Mouse (Mus musculus) hindbrain, embryonic 14.5 days (tissue): ENCODE data around the gene I830077J02Rik. TPM values are rescaled to one million over a fixed set of nuclear protein-coding genes. Genes with fewer than 3 reads are reported as not detected.

Experiments used
- ATAC-seq: fragments of 200-750 bp; cut with Nextera tagmentation; 2 replicates; pipeline ENCODE4 v1.8.0; 2017; ENCODE audit warnings: moderate number of reproducible peaks, mild to moderate bottlenecking, moderate TSS enrichment, moderate library complexity; ENCODE audit not compliant: low FRiP score
- DNase-seq: peaks from one replicate; pipeline ENCODE4 v3.0.0-alpha.2; 2015; ENCODE audit warnings: low spot score
- H3K27ac ChIP-seq: fragments of 300-500 bp; sonication (generic); 2 replicates; pipeline ENCODE4 v1.5.1; 2014; ENCODE audit warnings: mild to moderate bottlenecking, moderate library complexity
- H3K27me3 ChIP-seq: fragments of 300-500 bp; sonication (generic); 2 replicates; pipeline ENCODE4 v1.6.1; 2014; ENCODE audit warnings: mild to moderate bottlenecking, low read length, mixed read lengths; ENCODE audit not compliant: control insufficient read depth, insufficient read depth
- H3K36me3 ChIP-seq: fragments of 300-500 bp; sonication (generic); replicated peaks from 2 replicates; pipeline ENCODE4 v1.6.1; 2014; ENCODE audit not compliant: control insufficient read depth, insufficient read depth
- H3K4me1 ChIP-seq: fragments of 300-500 bp; sonication (generic); replicated peaks from 2 replicates; pipeline ENCODE4 v1.6.1; 2014; ENCODE audit warnings: antibody characterized with exemption, low read length, mixed read lengths; ENCODE audit not compliant: control insufficient read depth, insufficient read depth
- H3K4me2 ChIP-seq: fragments of 300-500 bp; sonication (generic); replicated peaks from 2 replicates; pipeline ENCODE4 v1.6.1; 2014; ENCODE audit warnings: mild to moderate bottlenecking, moderate library complexity
- H3K4me3 ChIP-seq: fragments of 300-500 bp; sonication (generic); replicated peaks from 2 replicates; pipeline ENCODE4 v1.5.1; 2014; ENCODE audit warnings: mild to moderate bottlenecking, low read length
- H3K9ac ChIP-seq: fragments of 300-500 bp; sonication (generic); 2 replicates; pipeline ENCODE4 v1.6.1; 2014
- H3K9me3 ChIP-seq: fragments of 300-500 bp; sonication (generic); 2 replicates; pipeline ENCODE4 v1.6.1; 2016; ENCODE audit warnings: low read length; ENCODE audit not compliant: control insufficient read depth
- WGBS: fragments of 180-500 bp; shearing (Covaris S2); extraction: QIAGEN DNeasy Blood & Tissue Kit; methylation state at CpG from one replicate; pipeline ENCODE4 v1.1.7; 2014; 5-methylcytosine and 5-hydroxymethylcytosine counted together
- polyA plus RNA-seq: library from polyadenylated mRNA; unstranded; fragments of >200 nt; fragmentation: Nextera tagmentation; extraction: Ambion mirVana; gene quantifications from 2 replicates; pipeline ENCODE4 v1.2.1, GENCODE M21; 2014

Gene I830077J02Rik
- polyA plus RNA-seq, 1 experiment from 2014 or later, result 0.46 TPM

DNA sequence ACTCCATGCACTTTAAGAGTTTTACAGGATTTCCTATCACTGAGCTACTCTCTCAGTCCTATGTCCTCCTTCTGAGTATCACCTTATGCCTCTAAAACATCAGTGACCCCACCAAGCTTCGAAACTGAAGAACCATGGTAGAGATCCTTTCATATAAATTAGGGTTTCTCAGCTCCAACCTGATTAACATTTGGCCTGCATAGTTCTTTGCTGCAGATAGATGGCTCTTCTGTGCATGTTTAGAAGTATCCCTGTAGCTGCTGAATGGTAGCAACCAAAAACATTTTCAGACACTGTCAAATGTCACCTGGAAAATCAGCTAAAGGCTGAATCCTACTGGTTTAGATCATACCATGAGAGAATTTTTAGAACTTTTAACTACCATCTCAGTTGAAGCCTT is 24.8 kb upstream of the I830077J02Rik start:
- peaks cover 23% of the 10 kb centered on the region for H3K4me1 ChIP-seq
- peak overlapping the region; percentile 89 for H3K9ac ChIP-seq
- no peak for DNase-seq

GRCm38 (mm10) chr3:105951348-105951747 is 18.9 kb upstream of the I830077J02Rik start:
- Histone ChIP-seq H3K27me3 (no peaks in the 10 kb centered on the region), H3K36me3 (peaks cover 85% of the 10 kb centered on the region), H3K27ac (no peak overlapping the region), H3K4me1 (no peaks in the 10 kb centered on the region), H3K9me3 (no peaks in the 10 kb centered on the region), H3K9ac (no peak overlapping the region), H3K4me2 (no peak overlapping the region), H3K4me3 (no peak overlapping the region)
- WGBS, result 98% methylated on average over 7 of the region's 7 CpGs
- DNase-seq, result no peak
- ATAC-seq, result no peak

More for the DNA sequence above, 24.8 kb upstream of the I830077J02Rik start:
- H3K27me3 ChIP-seq, result no peaks in the 10 kb centered on the region
- H3K4me3 ChIP-seq, result no peak overlapping the region
- WGBS, result 91% methylated on average over 1 of the region's 1 CpGs
- H3K9me3 ChIP-seq, result no peaks in the 10 kb centered on the region
- peaks cover 47% of the 10 kb centered on the region for H3K36me3 ChIP-seq
- H3K27ac ChIP-seq, result no peak overlapping the region
- peak overlapping the region; percentile 85; the same call in 1 of the 2 replicates for H3K4me2 ChIP-seq
- ATAC-seq, result no peak

GRCm38 (mm10) chr3:105936111-105936510 is 3.6 kb upstream of the I830077J02Rik start:
- Histone ChIP-seq H3K4me3 (no peak overlapping the region), H3K27me3 (no peaks in the 10 kb centered on the region), H3K4me2 (no peak overlapping the region), H3K9ac (no peak overlapping the region), H3K27ac (no peak overlapping the region), H3K36me3 (peaks cover 15% of the 10 kb centered on the region), H3K4me1 (no peaks in the 10 kb centered on the region), H3K9me3 (no peaks in the 10 kb centered on the region)
- WGBS, result 96% methylated on average over 4 of the region's 4 CpGs
- no peak for DNase-seq
- ATAC-seq, result no peak

DNA sequence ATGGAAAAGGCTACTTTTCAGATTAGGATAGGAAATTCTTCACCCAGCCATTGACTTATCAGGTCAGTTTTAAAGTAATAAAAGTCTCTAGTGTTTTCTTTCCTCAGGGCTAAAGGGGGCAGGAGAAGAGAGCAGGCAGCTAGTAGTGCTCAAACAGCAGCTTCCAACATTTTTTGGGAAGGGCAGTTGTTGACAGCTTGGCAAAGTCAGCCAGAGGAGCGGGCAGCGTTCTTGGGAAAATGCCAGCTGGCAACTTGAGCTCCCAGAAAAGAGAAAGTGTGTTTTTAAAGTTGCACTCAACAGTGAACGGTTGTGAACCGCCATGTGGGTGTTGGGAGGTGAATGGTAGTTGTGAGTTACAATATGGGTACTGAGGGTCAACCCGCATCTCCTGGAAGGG is 2.6 kb upstream of the I830077J02Rik start:
- no peak for DNase-seq
- Histone ChIP-seq H3K27me3 (no peaks in the 10 kb centered on the region), H3K27ac (no peak overlapping the region), H3K36me3 (peaks cover 4% of the 10 kb centered on the region), H3K9ac (no peak overlapping the region), H3K4me1 (no peaks in the 10 kb centered on the region), H3K9me3 (no peaks in the 10 kb centered on the region), H3K4me2 (no peak overlapping the region), H3K4me3 (no peak overlapping the region)
- 83% methylated on average over 5 of the region's 5 CpGs for WGBS
- ATAC-seq, result no peak

GRCm38 (mm10) chr3:105933926-105934325 is 1.5 kb upstream of the I830077J02Rik start:
- ATAC-seq (no peak), DNase-seq (no peak)
- Histone ChIP-seq H3K4me3 (no peak overlapping the region), H3K9me3 (no peaks in the 10 kb centered on the region), H3K27ac (no peak overlapping the region), H3K4me1 (no peaks in the 10 kb centered on the region), H3K27me3 (no peaks in the 10 kb centered on the region), H3K36me3 (no peaks in the 10 kb centered on the region; the same call in none of the 2 replicates), H3K4me2 (no peak overlapping the region), H3K9ac (no peak overlapping the region)
- 94% methylated on average over 6 of the region's 6 CpGs for WGBS

- Histone ChIP-seq H3K9ac (no peak overlapping the region), H3K4me3 (no peak overlapping the region), H3K9me3 (no peaks in the 10 kb centered on the region), H3K36me3 (no peaks in the 10 kb centered on the region; the same call in 1 of the 2 replicates), H3K4me1 (no peaks in the 10 kb centered on the region), H3K27ac (no peak overlapping the region), H3K27me3 (no peaks in the 10 kb centered on the region), H3K4me2 (no peak overlapping the region)
- WGBS, result 95% methylated on average over 2 of the region's 2 CpGs
- ATAC-seq (no peak), DNase-seq (no peak)
Observed at GRCm38 (mm10) chr3:105931095-105931494, 1.4 kb downstream of the I830077J02Rik start.

DNA sequence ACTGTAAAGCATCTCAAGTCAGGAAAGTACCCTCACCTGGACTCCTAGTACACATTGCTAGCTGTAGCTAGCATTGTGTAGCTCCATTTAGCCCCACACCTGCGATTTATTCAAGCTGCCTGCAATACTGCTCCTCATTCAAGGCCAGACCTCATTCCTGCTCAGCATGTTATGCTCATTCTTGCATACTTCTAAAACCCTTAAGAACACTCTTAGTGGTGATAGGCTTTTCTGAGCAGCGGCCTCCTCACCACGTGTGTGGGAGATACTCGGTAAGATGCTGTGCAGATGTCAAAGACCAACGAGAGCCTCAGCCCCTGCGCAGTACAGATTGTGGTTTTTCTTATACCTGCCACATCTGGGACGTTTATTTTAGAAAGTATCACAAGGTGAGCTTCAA is 2.6 kb downstream of the I830077J02Rik start:
- DNase-seq (no peak), ATAC-seq (no peak)
- H3K27me3 ChIP-seq, result no peaks in the 10 kb centered on the region

DNA sequence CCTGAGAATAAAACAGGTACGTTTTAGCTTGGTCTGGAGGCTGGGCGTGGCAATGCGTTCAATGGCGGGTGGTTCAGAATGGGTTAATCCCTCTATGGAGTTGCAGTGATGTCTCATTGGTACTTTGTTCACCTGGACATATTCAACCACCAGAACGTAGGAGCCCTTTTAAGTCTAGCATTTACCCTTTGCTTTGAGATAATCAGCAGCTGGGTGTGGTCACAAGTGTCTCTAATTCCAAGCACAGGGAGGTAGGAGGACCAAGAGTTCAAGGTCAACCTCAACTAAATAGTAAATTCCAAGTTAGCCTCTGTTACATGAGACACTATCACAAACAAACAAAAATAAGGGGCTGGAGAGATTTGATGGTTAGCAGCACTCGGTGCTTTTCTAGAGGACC is 3.7 kb downstream of the I830077J02Rik start:
- no peaks in the 10 kb centered on the region for H3K27me3 ChIP-seq
- no peaks in the 10 kb centered on the region for H3K9me3 ChIP-seq
- H3K4me1 ChIP-seq, result no peaks in the 10 kb centered on the region
- H3K4me3 ChIP-seq, result no peak overlapping the region
- H3K9ac ChIP-seq, result no peak overlapping the region
- 88% methylated on average over 6 of the region's 6 CpGs for WGBS
- ATAC-seq (no peak), DNase-seq (no peak)
- H3K36me3 ChIP-seq, result no peaks in the 10 kb centered on the region
- H3K4me2 ChIP-seq, result no peak overlapping the region
- H3K27ac ChIP-seq, result no peak overlapping the region

More for the DNA sequence above, 2.6 kb downstream of the I830077J02Rik start:
- WGBS, result 81% methylated on average over 7 of the region's 7 CpGs
- H3K4me1 ChIP-seq, result no peaks in the 10 kb centered on the region
- H3K4me2 ChIP-seq, result no peak overlapping the region
- no peaks in the 10 kb centered on the region; the same call in 1 of the 2 replicates for H3K36me3 ChIP-seq
- no peak overlapping the region for H3K9ac ChIP-seq
- H3K4me3 ChIP-seq, result no peak overlapping the region
- H3K9me3 ChIP-seq, result no peaks in the 10 kb centered on the region
- H3K27ac ChIP-seq, result no peak overlapping the region

- WGBS, result 87% methylated on average over 3 of the region's 3 CpGs
- H3K4me2 ChIP-seq, result no peak overlapping the region
Observed at GRCm38 (mm10) chr3:105928195-105928569, 4.3 kb downstream of the I830077J02Rik start.

GRCm38 (mm10) chr3:105927561-105928194 is 4.8 kb downstream of the I830077J02Rik start:
- DNase-seq (no peak), ATAC-seq (no peak)
- Histone ChIP-seq H3K36me3 (no peaks in the 10 kb centered on the region), H3K9me3 (no peaks in the 10 kb centered on the region), H3K4me3 (no peak overlapping the region), H3K9ac (no peak overlapping the region), H3K27ac (no peak overlapping the region), H3K4me1 (no peaks in the 10 kb centered on the region), H3K4me2 (no peak overlapping the region), H3K27me3 (no peaks in the 10 kb centered on the region)
- 84% methylated on average over 7 of the region's 7 CpGs for WGBS

More at GRCm38 (mm10) chr3:105928195-105928569, 4.3 kb downstream of the I830077J02Rik start:
- Histone ChIP-seq H3K27me3 (no peaks in the 10 kb centered on the region), H3K4me3 (no peak overlapping the region), H3K36me3 (no peaks in the 10 kb centered on the region), H3K4me1 (no peaks in the 10 kb centered on the region), H3K9ac (no peak overlapping the region), H3K9me3 (no peaks in the 10 kb centered on the region), H3K27ac (no peak overlapping the region)
- no peak for DNase-seq
- ATAC-seq, result no peak
